Mouse (Mus musculus): ENCODE results near the gene 1700023F06Rik.

Gene 1700023F06Rik

DNA sequence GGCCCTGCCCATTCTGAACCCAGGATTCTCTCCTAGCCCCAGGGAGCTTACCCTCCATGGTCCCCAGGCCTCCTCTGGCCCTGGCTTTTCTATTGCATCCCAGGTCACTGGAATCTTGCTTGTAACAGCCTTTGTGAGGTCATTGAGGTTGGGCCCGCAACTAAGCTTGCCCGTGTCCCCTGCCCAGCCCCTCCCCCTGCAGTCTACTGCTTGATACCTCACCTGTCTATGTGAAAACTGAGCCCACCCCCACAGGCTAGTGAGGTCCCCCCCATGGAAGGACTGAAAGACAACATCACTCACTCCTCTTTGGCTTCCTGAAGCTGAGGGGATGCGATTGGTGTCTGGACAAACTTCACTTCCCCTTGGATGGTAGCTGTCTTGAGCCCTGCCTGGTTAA is at the start of gene 1700023F06Rik:
Gene 1700023F06Rik (minus strand): TSS at position 101 of the 400 bp plus-strand sequence.
- no peak for DNase-seq (ENCODE audit: low spot score in 2 of 2)

DNA sequence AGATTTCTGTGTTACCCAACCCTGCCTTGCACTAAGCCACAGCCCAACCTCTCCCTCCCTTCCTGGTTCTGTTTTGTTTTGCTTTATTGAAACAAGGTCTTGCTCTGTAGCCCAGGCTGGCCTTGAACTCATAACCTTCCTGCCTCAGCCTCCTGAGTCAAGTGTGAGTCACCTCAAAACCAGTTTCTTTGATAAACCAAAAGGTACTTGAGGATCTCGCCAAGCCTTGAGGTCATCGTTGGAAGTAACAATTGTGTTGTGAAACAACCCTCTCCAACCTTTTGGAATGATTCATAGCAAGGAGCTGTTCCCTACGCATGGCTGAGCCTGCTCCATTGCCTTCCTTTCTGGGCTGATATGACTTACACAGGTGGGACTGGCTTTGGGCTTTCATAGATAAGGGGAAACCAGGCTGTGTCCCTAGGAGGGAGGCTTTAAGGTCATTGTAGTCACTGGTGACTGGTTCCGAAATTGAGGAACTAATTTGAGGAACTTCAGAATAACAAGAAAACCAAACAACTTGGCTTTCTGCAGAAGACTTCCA is 49.7 kb upstream of the 1700023F06Rik start:
- no peak for DNase-seq (ENCODE audit: low spot score in 2 of 2)

DNA sequence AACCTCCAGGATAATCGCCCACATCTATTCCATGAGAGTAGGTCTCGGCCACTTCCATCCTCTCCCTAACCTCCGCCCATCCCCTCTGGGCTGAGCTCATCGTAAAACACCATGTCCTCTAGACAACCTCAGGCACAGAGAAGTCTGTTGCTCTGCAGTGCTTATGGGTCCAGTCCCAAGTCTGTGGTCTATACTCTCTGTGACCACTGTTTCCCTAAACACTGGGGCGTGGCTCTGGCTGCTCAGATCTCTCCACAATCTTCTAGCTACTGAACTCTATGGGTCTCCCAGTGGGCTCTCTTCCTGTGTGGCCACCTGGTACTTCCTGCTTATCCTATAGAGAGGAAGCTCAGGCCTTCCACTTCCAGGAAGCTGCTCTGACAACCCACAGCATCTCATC is 45.2 kb upstream of the 1700023F06Rik start:
- no peak for DNase-seq (ENCODE audit: low spot score in 2 of 2)

DNA sequence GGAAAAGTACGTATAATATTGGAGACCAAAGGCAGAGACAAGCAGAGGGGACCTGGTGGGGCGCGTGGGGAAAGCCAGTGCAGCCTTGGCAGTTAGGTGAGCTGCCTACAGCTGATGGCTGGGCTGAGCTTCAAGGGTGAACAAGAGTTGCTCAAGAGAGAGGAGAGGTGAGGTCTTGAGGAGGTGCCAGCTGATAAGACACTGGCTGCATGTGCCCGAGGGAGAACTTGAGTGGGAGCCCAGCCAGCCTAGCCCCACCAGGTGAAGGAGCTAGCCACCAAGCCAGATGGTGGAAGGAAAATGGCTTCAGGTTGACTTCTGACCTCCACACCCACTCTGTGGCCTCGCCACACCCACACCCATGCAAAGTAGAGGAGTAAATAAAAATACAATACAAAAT is 44.0 kb upstream of the 1700023F06Rik start:
- no peak for DNase-seq (ENCODE audit: low spot score in 2 of 2)

DNA sequence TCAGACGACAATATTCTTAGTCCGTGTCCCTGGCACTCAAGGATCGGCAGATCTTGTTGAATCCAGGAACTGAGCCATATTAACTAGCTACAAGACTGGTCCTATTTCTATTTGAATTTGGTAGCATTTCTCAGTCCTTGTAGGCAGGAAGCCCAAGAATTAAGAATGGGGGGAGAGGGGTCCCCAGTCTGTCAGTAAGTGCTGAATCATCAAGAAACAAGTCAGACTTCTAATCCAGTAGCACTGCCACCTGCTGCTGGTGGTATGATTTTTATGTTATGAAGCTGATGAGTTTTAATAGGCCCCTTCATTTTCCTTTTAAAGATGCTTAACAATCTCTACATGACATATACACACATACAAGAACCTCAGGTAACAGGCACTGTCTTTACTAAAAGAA is 42.0 kb upstream of the 1700023F06Rik start:
- no peak for DNase-seq (ENCODE audit: low spot score in 2 of 2)

DNA sequence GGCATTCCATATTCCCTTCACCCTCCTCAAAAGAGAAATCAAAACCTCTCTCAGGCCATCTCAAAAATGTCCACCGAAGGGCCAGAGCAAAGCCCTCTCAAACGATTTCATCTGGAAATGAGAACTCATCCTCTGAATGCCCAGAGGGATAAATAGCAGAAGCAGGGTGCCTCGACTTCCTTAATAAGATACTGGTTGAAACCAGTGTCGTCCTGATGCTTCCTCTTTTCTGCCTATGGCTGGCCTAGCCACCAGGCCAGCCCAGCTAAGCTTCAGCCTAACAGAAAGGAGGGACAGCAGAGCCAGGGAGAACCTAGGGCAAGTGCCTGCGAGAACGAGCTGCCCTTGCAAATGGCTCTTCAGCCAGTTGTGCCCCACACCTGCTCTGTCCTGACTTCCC is 41.2 kb upstream of the 1700023F06Rik start:
- no peak for DNase-seq (ENCODE audit: low spot score in 2 of 2)

DNA sequence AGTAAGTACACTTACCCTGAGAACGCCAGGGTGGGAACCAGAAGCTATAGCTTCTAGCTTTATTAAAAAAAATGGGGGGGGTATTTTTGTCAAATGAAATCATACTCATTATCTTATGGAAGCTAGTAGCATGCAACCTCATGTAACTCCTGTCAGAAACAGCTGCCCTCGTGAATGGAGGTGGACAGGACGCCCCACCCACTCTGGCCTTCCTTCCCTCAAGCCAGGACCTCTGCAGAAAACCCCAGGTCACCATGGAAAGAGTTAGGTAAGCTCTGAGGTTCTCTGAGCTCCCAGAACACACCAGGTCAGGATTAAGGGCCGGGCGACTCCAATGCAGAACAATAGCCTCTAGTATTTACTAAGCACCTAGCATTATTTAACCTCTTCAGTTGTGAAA is 40.5 kb upstream of the 1700023F06Rik start:
- no peak for DNase-seq (ENCODE audit: low spot score in 2 of 2)

DNA sequence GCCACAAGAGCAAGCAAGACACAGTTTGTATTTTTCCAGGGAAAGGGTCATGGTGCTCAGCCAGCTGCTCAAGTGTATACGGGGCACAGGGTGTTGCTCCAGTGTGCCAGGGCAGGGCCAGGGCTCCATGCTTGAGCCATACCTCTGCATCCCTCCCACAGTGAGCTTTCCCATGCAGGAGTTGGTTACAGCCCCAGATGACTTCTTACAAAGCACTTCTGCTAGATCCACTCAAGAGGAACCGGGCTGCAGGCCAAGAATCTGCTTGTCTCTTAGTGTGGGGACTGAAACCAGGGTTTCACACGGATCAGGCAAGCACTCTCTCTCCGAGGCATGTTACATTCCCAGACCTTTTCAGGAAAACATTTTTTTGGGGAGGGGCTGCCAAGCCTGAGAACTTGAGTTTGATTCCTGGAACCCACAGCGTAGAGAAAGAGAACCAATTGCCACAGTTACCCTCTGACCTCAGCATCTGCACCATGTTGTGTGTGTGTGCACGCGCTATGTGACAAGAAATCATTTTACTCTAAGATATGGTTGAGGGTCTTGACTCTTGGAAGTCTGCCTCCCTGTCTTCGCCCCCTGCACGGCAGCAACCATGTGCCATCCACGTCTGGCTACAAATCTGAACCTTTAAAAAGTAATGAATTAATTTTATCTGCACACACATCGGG is 39.3 kb upstream of the 1700023F06Rik start:
- peak; percentile 66 to 78 for DNase-seq (ENCODE audit: low spot score in 2 of 2)

DNA sequence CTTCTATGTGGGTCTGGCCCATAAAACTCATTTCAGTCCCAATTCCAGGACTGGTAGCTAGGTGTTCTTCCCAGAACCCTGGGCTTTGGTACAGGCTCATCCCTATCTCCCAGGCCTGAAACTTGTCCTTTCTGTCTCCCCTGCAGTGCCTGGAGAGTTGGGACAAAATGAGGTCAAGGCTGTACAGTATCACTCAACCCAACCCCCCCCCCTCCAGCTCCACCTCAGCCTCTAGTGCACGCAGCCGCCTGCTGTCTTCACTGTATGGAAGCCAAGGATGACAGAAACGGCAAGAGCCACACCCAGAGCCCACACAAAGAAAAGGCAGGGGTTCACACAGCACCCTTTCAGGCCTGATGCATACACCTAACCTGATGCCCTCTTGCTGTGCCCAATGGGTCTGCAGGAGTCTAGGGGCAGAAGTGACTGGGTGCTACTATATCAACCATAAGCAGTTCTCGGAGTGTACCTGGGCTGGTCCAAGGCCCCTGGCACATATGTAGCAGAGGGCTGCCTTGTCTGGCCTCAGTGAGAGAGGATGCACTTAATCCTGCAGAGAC is 38.5 kb upstream of the 1700023F06Rik start:
- DNase-seq (ENCODE audit: low spot score in 2 of 2): no peak

DNA sequence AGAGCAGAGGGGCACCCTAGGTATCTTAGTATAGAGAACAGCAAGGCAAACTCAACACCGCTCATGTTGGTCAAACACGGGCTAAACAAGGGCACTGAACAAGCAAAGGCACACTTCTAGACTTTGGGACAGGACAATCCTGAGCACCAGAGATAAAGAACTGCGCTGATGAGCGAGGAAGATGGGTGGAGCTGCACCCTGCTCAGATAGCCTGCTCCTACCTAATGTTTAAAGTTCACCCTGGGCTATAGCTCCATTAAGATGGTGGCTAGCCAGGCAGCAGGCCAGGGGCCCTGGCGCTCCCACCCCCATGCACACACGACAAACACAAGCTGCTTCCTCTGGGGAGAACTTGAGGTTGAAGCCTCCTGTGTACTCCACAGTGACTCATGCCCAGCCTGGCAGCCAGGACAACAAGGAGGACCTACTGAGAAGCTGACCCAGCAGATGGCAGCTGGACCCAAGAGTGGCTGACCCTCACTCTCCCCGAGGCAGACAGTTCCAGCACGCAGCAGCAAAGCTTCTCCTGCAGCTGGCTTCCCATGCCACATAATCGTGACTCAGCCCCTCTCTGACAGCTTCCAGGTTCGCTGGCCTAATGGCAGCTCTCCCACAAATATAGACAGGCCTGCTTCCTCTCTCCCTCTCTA is 37.8 kb upstream of the 1700023F06Rik start:
- DNase-seq (ENCODE audit: low spot score in 2 of 2): peak; percentile 27 to 39

DNA sequence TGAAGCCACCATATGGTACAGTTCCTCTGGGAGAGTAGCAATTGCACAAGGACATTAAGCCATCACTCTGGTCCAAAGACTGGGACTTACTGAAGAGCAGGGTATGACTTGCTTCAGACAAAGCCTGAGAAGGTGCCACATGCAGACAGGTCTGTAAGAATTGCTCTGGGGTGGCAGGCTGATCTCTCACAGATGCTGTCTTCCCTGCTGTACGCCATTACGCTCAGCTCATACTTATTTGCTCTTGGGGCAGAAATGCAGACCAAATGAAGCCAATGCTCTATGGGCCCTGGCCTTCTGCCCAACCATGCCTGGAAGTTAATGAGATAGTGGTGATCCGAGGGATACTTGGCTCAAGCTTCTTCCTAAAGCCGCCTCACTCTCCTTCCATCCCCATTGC is 36.5 kb upstream of the 1700023F06Rik start:
- DNase-seq (ENCODE audit: low spot score in 2 of 2): no peak

DNA sequence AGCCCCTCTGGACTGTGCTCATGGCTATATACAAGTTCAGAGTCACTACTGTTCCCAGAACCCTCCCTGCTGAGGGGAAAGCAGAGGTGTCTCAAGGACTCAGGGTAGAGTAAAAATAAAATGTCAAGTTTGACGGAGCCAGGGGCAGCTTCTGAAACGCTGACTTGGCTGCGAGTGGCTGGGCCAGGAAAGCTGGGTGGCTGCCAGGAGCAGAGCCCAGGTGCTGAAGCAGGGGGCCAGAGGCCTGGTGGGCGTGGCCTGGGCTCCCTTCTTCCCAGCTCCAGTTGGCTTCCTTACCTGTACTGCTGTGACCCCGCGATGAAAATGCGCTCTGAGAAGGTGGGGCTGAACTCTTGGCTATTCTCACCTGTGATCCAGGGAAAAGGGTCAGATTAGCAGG is 32.4 kb upstream of the 1700023F06Rik start:
- DNase-seq (ENCODE audit: low spot score in 2 of 2): no peak

DNA sequence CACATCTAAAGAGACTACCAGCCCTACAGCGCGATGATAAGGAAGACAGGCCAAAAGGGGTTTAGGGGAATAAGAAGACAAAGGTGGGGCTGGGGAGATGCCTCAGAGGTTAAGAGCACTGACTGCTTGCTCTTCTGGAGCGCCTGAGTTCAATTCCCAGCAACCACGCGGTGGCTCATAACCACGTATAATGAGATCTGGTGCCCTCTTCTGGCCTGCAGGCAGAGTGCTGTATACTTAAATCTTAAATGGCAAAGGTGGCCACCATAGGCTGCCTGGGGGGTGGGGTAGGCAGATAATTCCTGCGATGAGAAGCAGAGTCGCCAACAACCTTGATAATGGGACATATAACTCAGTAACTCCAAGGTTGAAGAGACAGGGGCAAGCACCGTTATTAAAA is 29.4 kb upstream of the 1700023F06Rik start:
- no peak for DNase-seq (ENCODE audit: low spot score in 2 of 2)

DNA sequence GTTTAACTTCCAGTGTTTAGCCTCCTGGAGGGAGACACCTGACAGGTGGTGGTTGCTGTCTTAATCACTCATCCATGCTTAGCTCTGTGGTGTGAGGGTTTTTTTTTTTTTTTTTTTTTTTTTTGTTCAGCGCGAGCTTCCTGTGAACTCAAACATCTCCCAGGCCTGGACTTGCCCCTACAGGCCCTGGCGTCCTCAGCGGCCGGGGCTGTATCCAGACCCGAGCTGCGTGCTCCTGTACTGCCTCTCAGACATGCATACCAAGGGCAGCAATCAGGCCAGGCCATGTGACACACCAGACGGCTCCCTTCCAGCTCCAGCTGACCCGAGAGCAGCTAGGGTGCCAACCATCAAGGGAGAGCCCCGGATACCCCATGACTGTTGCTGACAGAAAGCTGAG is 28.5 kb upstream of the 1700023F06Rik start:
- DNase-seq (ENCODE audit: low spot score in 2 of 2): no peak

DNA sequence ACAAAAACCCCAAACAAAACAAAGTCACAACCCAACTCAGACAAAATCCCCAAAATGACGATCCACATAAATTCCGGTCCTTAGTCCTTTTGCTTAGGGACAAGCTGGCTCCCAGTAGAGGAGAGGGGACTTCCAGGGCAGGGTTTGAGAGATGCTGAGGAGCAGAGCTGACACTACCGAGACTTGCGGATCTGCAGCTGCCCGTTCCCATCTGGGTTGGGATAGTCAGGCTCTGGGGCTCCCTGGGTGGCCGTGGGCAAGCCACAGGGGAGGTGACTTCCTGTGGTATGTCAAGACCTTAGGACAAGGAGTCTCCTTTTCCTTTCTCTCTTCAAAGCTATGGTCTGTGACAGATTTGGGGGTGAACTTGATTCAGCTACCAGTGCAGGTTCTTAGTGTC is 28.1 kb upstream of the 1700023F06Rik start:
- no peak for DNase-seq (ENCODE audit: low spot score in 2 of 2)

DNA sequence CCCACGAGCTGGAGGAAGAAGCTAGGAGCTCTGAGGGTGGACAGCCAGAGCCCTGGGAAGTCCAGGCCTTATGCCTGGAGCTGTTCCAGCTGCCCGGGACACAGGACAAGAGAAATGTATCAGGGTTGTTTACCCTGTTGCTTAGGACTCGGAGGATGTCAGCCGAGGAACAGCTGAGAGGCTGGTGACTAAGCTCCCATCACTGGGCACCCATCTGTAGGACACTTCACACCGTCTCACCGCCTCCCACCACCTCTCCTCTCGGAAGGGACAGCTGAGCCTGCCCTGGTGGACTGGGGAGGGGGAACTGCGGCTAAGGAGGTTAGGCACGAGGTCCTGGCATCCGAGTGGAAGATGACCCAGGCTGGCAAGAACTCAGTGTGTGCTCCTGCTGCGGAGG is 27.3 kb upstream of the 1700023F06Rik start:
- no peak for DNase-seq (ENCODE audit: low spot score in 2 of 2)

DNA sequence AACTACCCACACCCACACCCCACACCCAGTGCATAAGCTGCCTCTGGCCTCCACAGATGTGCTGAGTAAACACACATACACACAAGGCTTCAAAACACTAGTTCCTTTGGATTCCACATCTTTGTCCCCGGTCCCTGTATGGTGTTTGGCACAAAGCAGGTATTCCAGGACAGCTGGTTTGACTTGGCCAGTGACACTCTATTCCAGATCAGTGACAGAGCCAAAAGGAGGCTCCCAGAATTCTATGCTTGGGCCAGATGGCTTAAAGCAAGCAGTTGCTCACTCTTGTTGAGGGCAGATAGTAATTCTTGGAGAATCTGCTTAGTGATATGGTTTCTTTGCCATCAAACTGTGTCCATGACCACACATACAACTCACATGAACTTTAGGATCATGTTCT is 26.1 kb upstream of the 1700023F06Rik start:
- DNase-seq (ENCODE audit: low spot score in 2 of 2): no peak

DNA sequence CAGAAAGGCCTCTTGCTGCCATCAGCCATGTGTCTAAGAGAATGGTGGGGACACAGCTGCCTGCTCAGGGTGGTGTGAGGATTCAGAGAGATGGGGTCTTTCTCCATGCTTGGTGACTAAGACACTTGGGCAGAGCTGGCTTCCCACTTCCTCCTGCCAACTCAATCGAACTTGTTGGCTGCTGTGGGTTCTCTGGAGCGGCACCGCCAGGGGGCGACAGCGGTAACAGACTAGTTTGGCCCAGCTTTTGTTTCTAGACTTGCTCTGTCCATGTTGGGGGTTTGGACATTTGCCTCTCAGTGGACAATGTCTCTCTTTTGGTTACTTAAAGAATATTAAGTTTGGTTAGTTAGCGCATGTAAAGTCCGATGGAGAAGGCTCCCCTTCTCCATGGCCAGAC is 24.6 kb upstream of the 1700023F06Rik start:
- peak; percentile 60 to 78 for DNase-seq (ENCODE audit: low spot score in 2 of 2)

DNA sequence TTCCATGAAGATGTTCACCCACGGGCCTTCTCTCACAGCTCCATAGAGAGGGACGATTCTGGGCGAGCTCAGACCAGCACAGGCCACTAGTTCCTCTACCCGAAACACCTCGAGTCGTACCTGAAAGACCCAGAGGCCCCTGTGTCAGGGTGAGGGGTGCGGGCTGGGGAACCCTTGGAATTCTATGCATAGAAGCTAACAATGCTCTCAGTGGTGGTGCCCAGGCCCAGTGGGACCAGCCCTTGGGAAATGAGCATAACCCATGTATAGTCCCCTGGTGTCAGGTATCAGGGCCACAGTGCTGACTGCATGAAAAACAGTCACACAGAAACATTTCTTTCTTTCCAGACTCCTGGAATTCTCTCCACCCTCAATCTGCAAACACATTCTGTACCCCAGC is 23.0 kb upstream of the 1700023F06Rik start:
- DNase-seq (ENCODE audit: low spot score in 2 of 2): no peak

DNA sequence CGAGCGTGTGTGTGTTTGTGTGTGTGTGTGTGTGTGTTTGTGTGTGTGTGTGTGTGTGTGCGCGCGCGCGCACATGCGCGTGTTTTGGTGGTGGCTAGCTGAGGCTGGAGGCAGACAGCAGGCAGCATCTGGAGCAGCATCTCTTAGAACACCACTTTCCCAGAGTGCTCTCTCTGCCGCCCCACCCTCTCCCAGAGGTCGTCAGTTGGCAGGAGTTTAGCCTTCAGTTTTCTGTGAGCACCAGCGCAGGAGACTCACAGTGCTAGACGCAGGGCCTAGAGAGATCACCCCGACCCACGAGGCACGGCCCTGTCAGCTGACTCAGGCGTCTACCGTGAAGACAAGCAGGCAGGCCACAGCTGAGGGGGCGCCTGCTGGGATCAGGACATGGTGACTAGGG is 22.3 kb upstream of the 1700023F06Rik start:
- DNase-seq (ENCODE audit: low spot score in 2 of 2): no peak

DNA sequence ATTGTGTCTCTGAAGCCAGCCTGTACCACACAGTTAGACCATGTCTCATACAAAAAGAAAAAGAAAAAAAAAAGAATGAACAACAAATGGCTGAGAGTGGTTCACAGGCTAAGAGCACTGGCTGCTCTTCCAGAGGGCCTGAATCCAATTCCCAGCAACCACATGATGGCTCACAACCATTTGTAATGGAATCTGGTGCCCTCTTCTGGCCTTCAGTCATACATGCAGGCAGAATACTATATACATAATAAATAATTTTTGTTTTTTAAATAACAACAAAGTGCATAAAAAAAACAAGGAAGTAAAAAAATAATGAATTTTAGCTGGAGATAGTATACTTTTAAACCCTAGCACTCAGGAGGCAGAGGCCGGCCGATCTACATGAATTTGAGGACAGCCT is 21.2 kb upstream of the 1700023F06Rik start:
- no peak for DNase-seq (ENCODE audit: low spot score in 2 of 2)

DNA sequence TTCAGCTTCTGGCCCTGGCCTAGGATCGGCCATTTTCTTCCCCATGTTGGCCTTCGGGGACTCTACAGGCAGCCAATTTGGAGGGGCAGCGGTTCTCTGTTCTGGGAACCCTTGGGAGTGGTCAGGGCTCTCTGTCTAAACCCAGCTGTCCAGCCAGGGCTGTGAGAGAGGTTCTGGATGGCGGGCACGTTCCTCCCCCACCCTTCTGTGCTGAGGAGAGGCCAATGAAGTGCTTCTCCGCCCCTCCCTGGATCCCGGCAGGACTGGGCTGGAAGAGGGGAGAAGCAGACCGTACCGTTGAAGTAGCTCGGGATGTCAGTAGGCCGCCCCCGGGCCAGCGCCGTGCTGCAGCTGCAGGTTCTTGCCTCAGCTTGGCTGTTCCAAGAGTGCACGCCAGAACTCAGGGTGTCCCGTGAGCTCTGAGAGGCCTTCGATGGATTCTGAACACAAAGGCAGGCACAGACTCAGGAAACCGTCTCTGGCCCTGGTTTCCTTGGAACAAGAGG is 15.6 kb upstream of the 1700023F06Rik start:
- no peak for DNase-seq (ENCODE audit: low spot score in 2 of 2)

DNA sequence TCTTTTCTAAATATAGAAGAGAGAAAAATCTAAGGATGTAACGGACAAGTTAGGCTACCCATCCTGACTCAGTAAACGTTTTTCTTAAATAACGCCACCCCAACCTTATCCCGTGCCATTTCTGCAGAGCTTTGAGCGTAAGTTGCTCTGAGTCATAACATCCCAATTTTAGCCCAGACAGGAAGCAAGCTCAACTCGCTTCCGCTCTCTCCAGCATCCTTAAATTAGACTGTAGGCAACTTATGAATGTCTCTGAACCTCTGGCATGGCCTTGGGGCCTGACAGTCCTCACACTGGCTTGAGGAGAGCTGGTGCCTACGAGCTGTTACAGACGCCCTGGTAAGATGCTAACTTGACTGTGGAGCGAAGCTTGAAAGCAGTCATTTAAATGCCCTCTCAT is 15.1 kb upstream of the 1700023F06Rik start:
- DNase-seq (ENCODE audit: low spot score in 2 of 2): no peak

All from frontal cortex, postnatal 14 days (tissue).